8 mouse cellular contexts compared by ENCODE assay signal in genomic region chr11:121156411-121156891, GRCm38 (mm10). TPM values are rescaled to one million over a fixed set of nuclear protein-coding genes. Genes with fewer than 3 reads are reported as not detected.
DNase-seq lines count a peak whose midpoint lies in the region; ATAC-seq and TF ChIP-seq lines count a peak whose summit lies in the region.

No protein-coding gene starts in this region.

- H3K27me3 ChIP-seq in forebrain, postnatal 0 days (ENCODE audit: insufficient read depth, low read length) = peaks cover 18% of the 10 kb centered on the region
- H3K27me3 ChIP-seq in hindbrain, embryonic 13.5 days = peaks cover 36% of the 10 kb centered on the region

- no peak for TF ChIP-seq POLR2A in brain, embryonic 14.5 days (IDR thresholded peaks at IDR 0.05; ENCODE audit: borderline replicate concordance, extremely low read depth, insufficient read depth, insufficient read length, poor library complexity, severe bottlenecking)

- peak; percentile 53 for ATAC-seq in forebrain, postnatal 0 days
- ATAC-seq in hindbrain, embryonic 13.5 days (ENCODE audit: low FRiP score) = 0 out of 2 replicates have a peak, but pooled peaks have one; percentile 17

- no peaks in the 10 kb centered on the region for H3K4me1 ChIP-seq in forebrain, postnatal 0 days (ENCODE audit: insufficient read depth)
- H3K4me1 ChIP-seq in hindbrain, embryonic 13.5 days (replicated peaks) = peaks cover 30% of the 10 kb centered on the region

- no peak overlapping the region for H3K27ac ChIP-seq in forebrain, postnatal 0 days (ENCODE audit: low read depth, low read length)
- no peak overlapping the region for H3K27ac ChIP-seq in hindbrain, embryonic 13.5 days

- H3K4me2 ChIP-seq in forebrain, postnatal 0 days (ENCODE audit: low read depth) = peak overlapping the region; percentile 76
- H3K4me2 ChIP-seq in hindbrain, embryonic 13.5 days = peak overlapping the region; percentile 70

- WGBS in forebrain, postnatal 0 days = 3% methylated on average over 45 of the region's 45 CpGs
- 1% methylated on average over 45 of the region's 45 CpGs for WGBS in hindbrain, embryonic 13.5 days

- H3K9ac ChIP-seq in forebrain, postnatal 0 days = peak overlapping the region; percentile 50
- peak overlapping the region; percentile 65 for H3K9ac ChIP-seq in hindbrain, embryonic 13.5 days

- DNase-seq in heart, adult 11 months = peak; percentile 95
- no peak for DNase-seq in heart, postnatal 25 days (ENCODE audit: low spot score)
- peak; percentile 62 for DNase-seq in brain, embryonic 14.5 days (ENCODE audit: low read depth)
- DNase-seq in forebrain, postnatal 0 days = peak; percentile 51
- peak; percentile 6 for DNase-seq in lung, postnatal 36 days
- no peak for DNase-seq in B cell, adult 2 months
- DNase-seq in natural killer cell, adult 2 months (ENCODE audit: low spot score in 2 of 2) = no peak

- peak overlapping the region; percentile 40 for H3K4me3 ChIP-seq in forebrain, postnatal 0 days (ENCODE audit: low read depth, low read length)
- peak overlapping the region; percentile 45 for H3K4me3 ChIP-seq in hindbrain, embryonic 13.5 days

- TF ChIP-seq CTCF in brain, embryonic 14.5 days (IDR thresholded peaks at IDR 0.05; ENCODE audit: borderline replicate concordance, extremely low read depth, insufficient read depth, insufficient read length) = no peak
- TF ChIP-seq CTCF in forebrain, postnatal 0 days (IDR thresholded peaks at IDR 0.05; ENCODE audit: low read depth) = no peak

- no peaks in the 10 kb centered on the region for H3K36me3 ChIP-seq in forebrain, postnatal 0 days (ENCODE audit: insufficient read depth)
- no peaks in the 10 kb centered on the region for H3K36me3 ChIP-seq in hindbrain, embryonic 13.5 days

- H3K9me3 ChIP-seq in forebrain, postnatal 0 days (ENCODE audit: low read length) = no peaks in the 10 kb centered on the region
- H3K9me3 ChIP-seq in hindbrain, embryonic 13.5 days = no peaks in the 10 kb centered on the region

- intact Hi-C loops in heart, postnatal 25 days (cut with DNase I) = no loop called here

RNA-seq across cellular contexts. Expression of gene Uts2r, which starts 3.6 kb away (rescaled TPM):
- total RNA-seq in heart, postnatal 25 days (2021) = under 1 TPM; 0.34 to 0.81 TPM
- 0.26 and 0.30 TPM in 2 replicates for polyA plus RNA-seq in brain, embryonic 14.5 days (2012; rRNA removed)
- 0.33 and 1.1 TPM in 2 replicates for total RNA-seq in forebrain, postnatal 0 days (2014; rRNA removed)
- polyA plus RNA-seq in forebrain, postnatal 0 days (2015; fragmentation: Nextera tagmentation; extraction: Ambion mirVana) = 0.43 and 0.77 TPM in 2 replicates
- polyA plus RNA-seq in hindbrain, embryonic 13.5 days (2015; fragmentation: Nextera tagmentation; extraction: Ambion mirVana) = 0.19 and 0.30 TPM in 2 replicates

RNA-seq across cellular contexts. Expression of gene Tex19.1, which starts 10.5 kb away (rescaled TPM):
- not detected for total RNA-seq in heart, postnatal 25 days (2021)
- not detected in 2 replicates for polyA plus RNA-seq in brain, embryonic 14.5 days (2012; rRNA removed)
- not detected in 2 replicates for total RNA-seq in forebrain, postnatal 0 days (2014; rRNA removed)
- not detected in 2 replicates for polyA plus RNA-seq in forebrain, postnatal 0 days (2015; fragmentation: Nextera tagmentation; extraction: Ambion mirVana)
- not detected in 2 replicates for polyA plus RNA-seq in hindbrain, embryonic 13.5 days (2015; fragmentation: Nextera tagmentation; extraction: Ambion mirVana)

RNA-seq across cellular contexts. Expression of gene Tex19.2, which starts 38.0 kb away (rescaled TPM):
- total RNA-seq in heart, postnatal 25 days (2021) = not detected
- not detected in 2 replicates for polyA plus RNA-seq in brain, embryonic 14.5 days (2012; rRNA removed)
- total RNA-seq in forebrain, postnatal 0 days (2014; rRNA removed) = not detected in 2 replicates
- polyA plus RNA-seq in forebrain, postnatal 0 days (2015; fragmentation: Nextera tagmentation; extraction: Ambion mirVana) = not detected in 2 replicates
- polyA plus RNA-seq in hindbrain, embryonic 13.5 days (2015; fragmentation: Nextera tagmentation; extraction: Ambion mirVana) = not detected in 2 replicates

RNA-seq across cellular contexts. Expression of gene Hexdc, which starts 47.8 kb away (rescaled TPM):
- total RNA-seq in heart, postnatal 25 days (2021) = 10 to 100 TPM; 10.2 to 11.0 TPM
- 70.6 and 92.9 TPM in 2 replicates for polyA plus RNA-seq in brain, embryonic 14.5 days (2012; rRNA removed)
- total RNA-seq in forebrain, postnatal 0 days (2014; rRNA removed) = 64.9 and 77.0 TPM in 2 replicates
- 19.8 and 24.1 TPM in 2 replicates for polyA plus RNA-seq in forebrain, postnatal 0 days (2015; fragmentation: Nextera tagmentation; extraction: Ambion mirVana)
- polyA plus RNA-seq in hindbrain, embryonic 13.5 days (2015; fragmentation: Nextera tagmentation; extraction: Ambion mirVana) = 17.8 and 20.5 TPM in 2 replicates

RNA-seq across cellular contexts. Expression of gene Ogfod3, which starts 48.1 kb away (rescaled TPM):
- 10 to 100 TPM; 14.5 to 14.6 TPM for total RNA-seq in heart, postnatal 25 days (2021)
- polyA plus RNA-seq in brain, embryonic 14.5 days (2012; rRNA removed) = 8.4 and 11.9 TPM in 2 replicates
- 7.1 and 9.0 TPM in 2 replicates for total RNA-seq in forebrain, postnatal 0 days (2014; rRNA removed)
- polyA plus RNA-seq in forebrain, postnatal 0 days (2015; fragmentation: Nextera tagmentation; extraction: Ambion mirVana) = 16.8 and 21.4 TPM in 2 replicates
- 23.9 and 24.2 TPM in 2 replicates for polyA plus RNA-seq in hindbrain, embryonic 13.5 days (2015; fragmentation: Nextera tagmentation; extraction: Ambion mirVana)

Comparison
In these comparisons a context has a peak if more than half of its experiments do, and no peak if none do; other contexts are left out.
1. DNase-seq: peak in heart, adult 11 months (single experiment), brain, embryonic 14.5 days (single experiment), forebrain, postnatal 0 days (single experiment) and lung, postnatal 36 days (single experiment); none in heart, postnatal 25 days (single experiment), B cell, adult 2 months (0 of 2) and natural killer cell, adult 2 months (0 of 2).